Mouse (Mus musculus): ENCODE measurements at regions not wholly inside any gene's neighbourhood (a gene's known extent, or its start where the extent isn't known, plus 50 kb on each side); places are given as distances from the start of the nearest gene placed in this dataset.

DNA sequence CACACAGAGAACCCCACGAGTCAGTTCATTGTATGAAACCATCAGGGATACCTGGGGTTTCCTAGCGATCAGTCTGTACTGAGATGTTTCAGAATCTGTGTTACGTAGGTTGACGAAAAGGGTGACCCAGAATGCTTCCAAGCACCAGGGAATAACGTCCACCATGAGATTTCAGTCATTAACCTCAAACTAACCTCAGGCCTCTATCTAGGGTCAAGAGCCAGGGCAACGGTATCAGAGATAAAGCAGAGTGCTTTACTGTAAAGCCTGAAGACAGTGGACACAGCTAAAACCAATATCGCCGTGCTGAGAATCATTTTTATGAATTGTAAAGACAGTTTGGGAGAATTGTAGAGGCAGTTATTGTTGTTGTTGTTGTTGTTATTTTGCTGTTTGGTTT is 52.9 kb upstream of the Errfi1 start:
- no peak for DNase-seq (ENCODE audit: low spot score in 2 of 2)

DNA sequence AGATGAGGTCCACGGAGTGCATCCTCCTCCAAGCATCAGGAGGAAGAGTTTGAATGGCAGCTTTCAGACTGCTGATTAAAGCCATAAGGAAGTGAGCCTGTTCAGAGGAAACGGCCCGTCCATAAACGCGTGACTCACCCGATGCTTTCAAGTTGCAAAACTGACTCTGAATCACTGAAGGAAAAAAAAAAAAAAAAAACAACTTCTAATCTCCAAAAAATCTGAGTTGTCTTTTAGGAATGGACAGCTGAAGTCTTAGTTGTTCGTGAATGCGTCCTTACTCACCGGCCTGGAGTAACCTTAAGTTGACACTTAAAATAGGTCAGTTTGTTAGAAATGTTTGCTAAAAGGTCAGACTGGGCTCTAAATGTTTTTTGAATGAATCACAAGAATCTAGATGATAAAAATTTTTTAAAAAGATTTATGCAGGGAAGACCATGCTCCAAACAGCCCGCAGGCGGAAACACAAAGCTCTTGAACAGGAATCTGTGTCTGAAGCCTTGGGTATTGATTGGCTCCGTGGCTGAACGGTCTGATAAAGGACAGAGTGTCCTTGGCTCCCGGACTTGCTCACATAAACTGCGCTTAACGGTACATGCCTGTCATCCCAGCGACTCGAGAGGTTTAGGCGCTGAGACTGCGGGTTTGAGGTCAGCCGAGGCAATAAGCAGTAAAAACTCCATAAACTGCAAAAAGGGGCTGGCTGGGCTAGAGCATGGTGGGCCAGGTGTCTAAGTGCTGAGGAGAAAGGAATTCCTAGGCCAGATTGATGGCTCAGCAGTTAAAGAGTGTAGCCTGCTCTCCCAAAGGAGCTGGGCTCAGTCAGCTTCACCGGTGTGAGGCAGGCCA is 53.9 kb upstream of the Errfi1 start:
- no peak for DNase-seq (ENCODE audit: low spot score in 2 of 2)

DNA sequence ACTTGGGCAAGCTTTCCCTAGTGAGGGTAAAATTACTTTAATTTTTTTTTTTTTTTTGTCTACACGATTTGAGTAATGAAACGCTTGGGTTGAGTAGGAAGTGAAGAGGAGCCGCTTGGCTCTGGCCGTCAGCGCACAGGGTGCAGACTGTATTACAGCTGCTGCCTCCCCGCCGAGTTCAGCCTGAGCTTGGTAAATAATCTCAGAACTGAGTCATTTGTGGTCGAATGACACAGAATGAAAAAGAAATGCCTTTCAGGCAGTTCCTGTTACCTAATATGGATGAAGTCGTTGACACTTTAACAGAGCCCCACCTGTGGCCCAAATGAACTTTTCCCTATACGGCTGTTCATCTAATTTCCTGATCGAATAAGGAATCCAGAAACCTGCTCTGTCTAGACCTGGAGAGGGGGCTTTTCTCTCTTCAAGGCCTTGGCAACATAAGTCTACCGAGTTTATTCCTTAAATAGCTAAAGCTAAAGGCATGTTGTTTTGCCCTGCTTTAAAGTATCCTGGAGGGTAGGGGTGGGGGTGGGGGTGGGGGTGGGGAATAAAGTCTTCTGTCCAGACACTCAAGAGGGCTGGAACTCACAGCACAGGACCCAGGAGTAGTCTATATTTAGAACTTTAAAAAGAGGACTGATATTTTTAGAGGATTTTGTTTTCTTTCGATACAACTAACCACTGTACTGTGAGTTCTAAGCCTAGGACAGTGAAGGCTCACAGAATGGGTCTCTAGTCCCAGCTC is 54.8 kb upstream of the Errfi1 start:
- no peak for DNase-seq (ENCODE audit: low spot score in 2 of 2)

DNA sequence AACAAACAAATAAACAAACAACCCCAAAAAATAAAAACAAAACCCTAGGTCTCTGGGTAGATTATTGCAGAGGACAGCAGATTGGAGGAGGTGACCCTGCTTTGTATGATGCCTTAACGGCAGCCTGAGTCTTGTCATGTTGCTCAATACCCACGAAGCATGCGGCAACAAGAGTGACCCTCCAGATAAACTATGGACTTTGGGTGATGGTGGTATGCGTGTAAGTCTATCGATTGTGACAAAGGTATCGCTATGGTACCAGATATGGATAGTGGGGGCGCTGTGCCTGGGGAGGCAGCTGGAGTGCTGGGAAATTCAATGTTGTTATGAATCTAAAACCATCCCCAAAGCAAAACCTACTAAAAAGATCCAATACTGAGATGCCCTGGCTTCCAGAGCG is 55.4 kb upstream of the Errfi1 start:
- no peak for DNase-seq (ENCODE audit: low spot score in 2 of 2)

DNA sequence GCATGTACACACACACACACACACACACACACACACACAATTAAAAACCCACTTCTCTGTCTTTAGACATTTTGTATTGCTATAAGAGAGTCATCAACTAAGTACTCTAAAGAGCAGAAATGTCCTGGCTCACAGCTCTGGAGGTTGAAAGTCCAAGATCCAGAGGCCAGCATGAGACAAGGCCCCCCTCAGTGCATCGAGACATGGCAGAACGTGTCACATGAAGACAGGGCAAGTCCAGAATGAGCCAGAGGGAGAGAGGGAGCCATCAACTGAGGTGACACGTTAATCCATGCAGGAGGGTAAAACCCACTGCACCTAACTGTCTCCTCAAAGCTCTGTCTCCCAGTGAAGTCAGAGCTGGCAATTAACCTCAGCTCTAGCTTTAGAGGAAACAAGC is 56.7 kb upstream of the Errfi1 start:
- no peak for DNase-seq (ENCODE audit: low spot score in 2 of 2)

DNA sequence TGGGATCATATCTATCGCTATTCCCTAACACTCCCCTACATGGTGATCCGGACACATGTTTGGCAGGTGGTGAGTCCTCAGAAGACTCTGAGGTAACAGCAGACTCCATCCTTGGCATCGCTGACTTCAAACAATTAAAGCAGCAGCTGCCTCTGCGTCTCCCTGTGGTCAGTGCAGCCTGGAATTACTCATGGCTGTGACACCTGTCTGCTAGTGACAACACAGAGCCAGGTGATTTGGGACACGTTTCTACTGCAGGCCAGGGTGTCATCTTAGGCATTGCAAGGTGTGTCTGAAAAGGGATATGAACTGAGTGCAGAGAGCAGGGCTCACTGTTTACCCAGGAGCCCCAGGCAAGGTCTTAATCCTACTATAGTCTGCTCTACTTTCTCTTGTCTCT is 58.8 kb upstream of the Errfi1 start:
- DNase-seq (ENCODE audit: low spot score in 2 of 2), result no peak

DNA sequence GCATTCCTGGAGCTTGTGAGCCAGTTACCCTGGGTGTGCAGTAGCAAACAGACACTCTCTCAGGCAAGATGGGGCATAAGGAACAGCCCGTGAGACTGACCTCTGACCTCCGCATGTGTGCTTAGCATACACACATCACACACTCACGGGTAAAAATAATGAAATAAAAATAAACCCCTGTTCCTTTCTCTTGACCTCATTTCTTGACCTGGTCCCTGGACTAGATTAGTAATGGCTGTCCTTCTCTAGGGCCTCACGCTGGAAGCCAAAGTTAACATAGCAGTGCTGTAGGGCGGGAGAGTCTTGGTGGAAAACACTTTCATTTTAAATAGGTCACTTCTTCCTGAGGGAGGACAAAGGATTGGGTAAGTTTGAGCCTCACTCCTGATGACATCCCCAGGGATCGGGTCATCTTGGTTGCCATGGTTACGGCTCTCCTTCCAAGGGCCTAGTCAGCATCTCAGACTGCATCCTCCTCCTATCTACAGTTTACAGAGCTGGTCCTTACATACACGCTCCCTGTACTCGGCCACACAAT is 59.4 kb upstream of the Errfi1 start:
- DNase-seq (ENCODE audit: low spot score in 2 of 2), result no peak

GRCm38 (mm10) chr4:150793146-150793545 is 60.6 kb upstream of the Errfi1 start:
- DNase-seq (ENCODE audit: low spot score in 2 of 2), result no peak

DNA sequence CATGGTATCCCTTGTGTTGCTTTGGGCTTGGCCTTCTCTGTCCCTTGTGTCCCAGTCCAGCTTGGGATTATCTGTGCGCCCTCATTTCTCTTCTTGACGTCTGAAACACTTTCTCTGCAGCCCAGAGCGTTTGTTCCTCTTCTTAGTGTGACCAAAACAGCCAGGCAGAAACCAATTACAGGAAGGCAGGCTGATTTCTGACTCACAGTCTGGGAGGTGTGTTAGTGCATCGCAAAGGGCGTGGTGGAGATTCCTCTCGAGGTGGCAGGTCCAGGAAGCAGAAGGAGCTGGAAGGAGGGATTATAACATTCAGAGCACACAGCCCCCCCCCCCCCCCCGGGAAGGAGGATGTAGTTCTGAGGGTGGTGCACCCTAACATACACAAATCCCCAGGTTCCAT is 64.6 kb upstream of the Errfi1 start:
- DNase-seq (ENCODE audit: low spot score in 2 of 2), result no peak

GRCm38 (mm10) chr4:150787113-150787512 is 66.6 kb upstream of the Errfi1 start:
- no peak for DNase-seq (ENCODE audit: low spot score in 2 of 2)

DNA sequence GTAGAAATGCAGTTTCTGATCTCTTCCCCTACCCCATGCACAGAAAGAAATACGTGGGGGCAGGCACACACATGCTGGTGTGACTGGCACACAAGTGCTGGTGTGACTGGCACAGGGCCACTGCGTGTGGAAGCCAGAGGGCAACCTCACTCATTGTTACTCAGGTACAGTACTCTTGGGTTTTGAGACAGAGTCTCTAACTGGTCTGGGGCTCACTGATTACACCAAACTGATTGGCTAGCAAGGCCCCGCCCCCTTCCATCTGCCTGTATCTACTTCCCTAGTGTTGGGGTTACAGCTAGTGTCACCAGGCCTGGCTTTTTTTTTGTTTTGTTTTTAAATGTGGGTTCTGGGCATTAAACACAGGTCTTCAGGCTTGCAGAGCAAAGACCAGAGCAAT is 67.1 kb upstream of the Errfi1 start:
- DNase-seq (ENCODE audit: low spot score in 2 of 2), result no peak

DNA sequence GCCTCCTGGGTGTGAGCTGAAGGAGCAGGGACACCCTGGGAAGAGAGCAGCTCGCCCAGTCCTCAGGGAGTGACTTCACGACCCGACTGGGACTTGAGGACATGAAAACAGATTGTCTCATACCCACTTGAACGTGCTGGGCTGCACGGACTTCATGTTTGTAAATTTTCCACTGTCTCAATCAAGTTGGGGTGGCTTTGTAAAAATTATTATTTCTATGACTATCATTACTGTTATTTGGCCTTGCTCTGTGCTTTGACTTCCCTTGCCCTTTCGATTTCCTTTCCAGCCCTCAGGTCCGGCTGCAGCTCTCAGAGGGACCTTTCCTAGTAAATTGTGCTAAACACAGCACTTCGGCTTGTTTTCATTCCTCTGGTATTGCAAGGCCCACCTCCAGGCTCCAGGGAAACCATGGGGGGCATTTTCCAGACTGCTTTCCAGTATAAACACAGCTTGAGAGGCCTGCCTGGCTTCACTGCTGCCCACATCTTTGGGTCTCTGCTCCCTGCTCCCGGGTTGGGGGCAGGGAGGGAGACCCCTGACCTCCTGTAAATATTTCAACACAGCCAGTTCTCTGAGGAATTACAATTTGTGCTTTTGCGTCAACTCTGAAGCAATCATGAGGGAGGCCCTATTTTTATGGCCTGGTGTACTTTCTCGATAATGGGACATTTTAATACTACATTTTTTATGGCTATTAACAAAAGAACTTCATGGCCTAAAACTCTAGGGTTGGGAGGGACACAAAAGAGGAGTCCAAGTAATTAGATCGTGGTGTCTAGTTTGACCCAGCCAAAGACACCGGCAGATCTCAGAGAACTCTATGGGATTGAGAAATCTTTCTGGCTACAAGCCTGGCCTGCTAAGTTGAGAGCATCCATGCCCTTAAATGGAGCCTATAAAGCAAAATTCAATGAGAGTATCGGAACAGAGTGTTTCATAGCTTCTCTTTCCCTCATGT is 68.9 kb upstream of the Errfi1 start:
- no peak for DNase-seq (ENCODE audit: low spot score in 2 of 2)

GRCm38 (mm10) chr4:150781304-150781703 is 72.4 kb upstream of the Errfi1 start:
- DNase-seq (ENCODE audit: low spot score in 2 of 2), result no peak

GRCm38 (mm10) chr4:150779340-150779739 is 74.4 kb upstream of the Errfi1 start:
- DNase-seq (ENCODE audit: low spot score in 2 of 2), result no peak

DNA sequence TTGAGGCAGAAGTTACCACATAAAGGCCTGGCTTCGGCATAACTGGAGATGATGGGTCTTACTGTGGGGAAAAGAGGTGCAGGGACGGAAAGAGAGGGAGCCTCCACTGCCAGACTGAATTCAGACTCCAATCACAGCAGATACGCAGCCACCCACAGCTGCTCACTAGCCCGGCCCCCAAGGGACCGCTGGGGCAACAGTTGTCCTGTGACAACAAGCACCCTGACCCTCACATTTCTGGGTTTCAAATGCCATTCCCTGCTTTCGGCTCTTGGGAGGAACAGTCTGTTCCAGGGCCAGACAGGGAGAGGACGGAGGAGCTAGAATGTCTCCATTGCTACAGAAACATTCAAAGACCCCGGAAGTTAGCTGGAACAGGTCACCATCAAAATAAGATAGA is 75.0 kb upstream of the Errfi1 start:
- no peak for DNase-seq (ENCODE audit: low spot score in 2 of 2)

- no peak for DNase-seq (ENCODE audit: low spot score in 2 of 2)
Observed at GRCm38 (mm10) chr4:150775695-150776521, 77.8 kb upstream of the Errfi1 start.

DNA sequence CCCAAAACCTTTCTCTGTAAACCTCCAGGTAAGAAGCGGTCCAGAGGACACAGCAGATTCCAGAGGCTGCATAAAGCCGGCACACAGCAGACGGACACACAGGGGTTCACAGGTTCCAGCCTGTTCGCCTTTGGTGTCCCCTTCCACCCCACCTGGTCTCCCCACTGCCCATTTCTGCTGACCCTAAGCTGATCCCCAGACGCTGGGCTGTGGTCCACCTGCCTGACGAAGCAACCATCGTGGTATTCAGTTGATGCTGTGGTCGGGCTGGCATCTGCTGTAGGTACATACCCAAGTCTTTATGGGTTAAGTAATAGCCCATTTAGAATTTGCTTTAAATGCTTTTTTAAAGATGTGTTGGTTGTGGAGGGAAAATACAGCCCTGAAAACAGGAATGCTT is 78.4 kb upstream of the Errfi1 start:
- DNase-seq (ENCODE audit: low spot score in 2 of 2), result no peak

GRCm38 (mm10) chr4:150774289-150774914 is 79.3 kb upstream of the Errfi1 start:
- no peak for DNase-seq (ENCODE audit: low spot score in 2 of 2)

DNA sequence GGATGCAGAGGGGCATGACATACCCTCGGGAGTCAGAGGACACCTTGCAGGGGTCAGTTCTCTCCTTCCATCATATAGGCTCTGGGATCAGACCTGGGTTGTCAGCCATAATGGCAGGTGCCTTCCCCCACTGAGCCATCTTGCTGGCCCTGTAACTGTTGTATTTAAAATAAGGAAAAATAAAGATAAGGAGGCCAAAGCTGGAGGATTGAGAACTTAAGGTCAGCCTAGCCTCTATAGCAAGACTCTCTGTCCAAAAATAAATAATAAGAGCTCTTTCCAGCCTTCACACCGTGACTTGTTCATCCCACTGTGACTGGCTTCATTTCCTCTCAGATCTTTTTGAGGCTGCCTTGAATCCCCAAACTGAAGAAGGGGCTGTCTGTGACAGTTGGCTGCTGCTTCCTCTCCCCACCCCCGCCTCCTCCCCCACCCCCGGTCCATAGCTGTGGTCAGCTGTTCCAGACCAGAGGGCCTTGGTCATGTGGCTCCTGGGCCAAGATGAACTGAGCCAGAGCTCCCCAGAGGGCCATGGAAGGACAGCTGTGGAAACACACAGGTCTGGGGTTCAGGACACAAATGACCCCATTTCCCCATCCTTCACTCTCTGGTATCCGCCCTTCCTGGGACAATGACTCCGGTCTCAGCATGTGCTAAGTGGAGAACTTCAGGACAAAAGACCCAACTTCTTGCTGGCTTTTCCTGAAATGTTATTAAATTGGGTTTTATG is 81.6 kb upstream of the Errfi1 start:
- DNase-seq (ENCODE audit: low spot score in 2 of 2), result no peak

Measured in left cerebral cortex, adult 8-10 months (tissue).